Mouse (Mus musculus): ENCODE results near the gene Paf1. TPM values are rescaled to one million over a fixed set of nuclear protein-coding genes. Genes with fewer than 3 reads are reported as not detected.
A peak's percentile ranks its signal among the peaks of the same experiment; 100 is the strongest.

The Paf1 gene
- polyA plus RNA-seq, 1 experiment: 97.0 TPM

GRCm38 (mm10) chr7:28436271-28436904 lies 43.6 kb downstream of the Paf1 start:
- Histone ChIP-seq H3K4me1 (ENCODE audit: control insufficient read depth, insufficient read depth, low read length) (peaks cover 7% of the 10 kb centered on the region), H3K27me3 (ENCODE audit: control insufficient read depth, insufficient read depth, low read length) (no peaks in the 10 kb centered on the region), H3K27ac (ENCODE audit: control insufficient read depth, insufficient read depth, low read depth, low read length) (peak overlapping the region; percentile 84), H3K4me3 (ENCODE audit: control insufficient read depth, low read depth, low read length) (peak overlapping the region; percentile 96), H3K36me3 (ENCODE audit: control insufficient read depth, insufficient read depth, low read length) (no peaks in the 10 kb centered on the region)
- TF ChIP-seq CTCF (IDR thresholded peaks at IDR 0.05; ENCODE audit: control insufficient read depth, insufficient read depth, insufficient replicate concordance, low read depth, low read length) (peak; percentile 70; the same call in 1 of the 2 replicates), POLR2A (IDR thresholded peaks at IDR 0.05; ENCODE audit: control insufficient read depth, low read depth, low read length) (peak; percentile 64; the same call in 1 of the 2 replicates)

GRCm38 (mm10) chr7:28436932-28437570 lies 44.3 kb downstream of the Paf1 start, which contains the start of gene Gmfg:
Gene Gmfg, plus strand, starts transcription at chr7:28437447.
- peaks cover 7% of the 10 kb centered on the region for H3K4me1 ChIP-seq (ENCODE audit: control insufficient read depth, insufficient read depth, low read length)
- peak within 1 kb of the TSS; percentile 84 for H3K27ac ChIP-seq (ENCODE audit: control insufficient read depth, insufficient read depth, low read depth, low read length)
- no peaks in the 10 kb centered on the region for H3K36me3 ChIP-seq (ENCODE audit: control insufficient read depth, insufficient read depth, low read length)
- TF ChIP-seq CTCF (IDR thresholded peaks at IDR 0.05; ENCODE audit: control insufficient read depth, insufficient read depth, insufficient replicate concordance, low read depth, low read length) (peak; percentile 51; the same call in 1 of the 2 replicates), POLR2A (IDR thresholded peaks at IDR 0.05; ENCODE audit: control insufficient read depth, low read depth, low read length) (no peak)
- H3K4me3 ChIP-seq (ENCODE audit: control insufficient read depth, low read depth, low read length): peak within 1 kb of the TSS; percentile 96
- no peaks in the 10 kb centered on the region for H3K27me3 ChIP-seq (ENCODE audit: control insufficient read depth, insufficient read depth, low read length)

GRCm38 (mm10) chr7:28437964-28438363 lies 45.2 kb downstream of the Paf1 start:
- H3K27me3 ChIP-seq (ENCODE audit: control insufficient read depth, insufficient read depth, low read length): no peaks in the 10 kb centered on the region
- no peaks in the 10 kb centered on the region for H3K36me3 ChIP-seq (ENCODE audit: control insufficient read depth, insufficient read depth, low read length)
- peaks cover 7% of the 10 kb centered on the region for H3K4me1 ChIP-seq (ENCODE audit: control insufficient read depth, insufficient read depth, low read length)
- no peak for TF ChIP-seq CTCF (IDR thresholded peaks at IDR 0.05; ENCODE audit: control insufficient read depth, insufficient read depth, insufficient replicate concordance, low read depth, low read length)
- TF ChIP-seq POLR2A (IDR thresholded peaks at IDR 0.05; ENCODE audit: control insufficient read depth, low read depth, low read length): no peak
- H3K27ac ChIP-seq (ENCODE audit: control insufficient read depth, insufficient read depth, low read depth, low read length): no peak overlapping the region
- peak overlapping the region; percentile 96 for H3K4me3 ChIP-seq (ENCODE audit: control insufficient read depth, low read depth, low read length)

- no peak for TF ChIP-seq CTCF (IDR thresholded peaks at IDR 0.05; ENCODE audit: control insufficient read depth, insufficient read depth, insufficient replicate concordance, low read depth, low read length)
- no peak for TF ChIP-seq POLR2A (IDR thresholded peaks at IDR 0.05; ENCODE audit: control insufficient read depth, low read depth, low read length)
- Histone ChIP-seq H3K4me1 (ENCODE audit: control insufficient read depth, insufficient read depth, low read length) (peaks cover 7% of the 10 kb centered on the region), H3K27me3 (ENCODE audit: control insufficient read depth, insufficient read depth, low read length) (no peaks in the 10 kb centered on the region), H3K4me3 (ENCODE audit: control insufficient read depth, low read depth, low read length) (no peak overlapping the region), H3K27ac (ENCODE audit: control insufficient read depth, insufficient read depth, low read depth, low read length) (no peak overlapping the region), H3K36me3 (ENCODE audit: control insufficient read depth, insufficient read depth, low read length) (no peaks in the 10 kb centered on the region)
Measured at GRCm38 (mm10) chr7:28438771-28439170, 46.0 kb downstream of the Paf1 start.

GRCm38 (mm10) chr7:28440739-28441138 lies 48.0 kb downstream of the Paf1 start:
- TF ChIP-seq POLR2A (IDR thresholded peaks at IDR 0.05; ENCODE audit: control insufficient read depth, low read depth, low read length): no peak
- TF ChIP-seq CTCF (IDR thresholded peaks at IDR 0.05; ENCODE audit: control insufficient read depth, insufficient read depth, insufficient replicate concordance, low read depth, low read length): no peak
- Histone ChIP-seq H3K36me3 (ENCODE audit: control insufficient read depth, insufficient read depth, low read length) (no peaks in the 10 kb centered on the region), H3K4me3 (ENCODE audit: control insufficient read depth, low read depth, low read length) (peak overlapping the region; percentile 10; the same call in 1 of the 2 replicates), H3K27me3 (ENCODE audit: control insufficient read depth, insufficient read depth, low read length) (no peaks in the 10 kb centered on the region), H3K4me1 (ENCODE audit: control insufficient read depth, insufficient read depth, low read length) (peaks cover 7% of the 10 kb centered on the region), H3K27ac (ENCODE audit: control insufficient read depth, insufficient read depth, low read depth, low read length) (peak overlapping the region; percentile 51)

- Histone ChIP-seq H3K27me3 (ENCODE audit: control insufficient read depth, insufficient read depth, low read length) (no peaks in the 10 kb centered on the region), H3K4me1 (ENCODE audit: control insufficient read depth, insufficient read depth, low read length) (peaks cover 9% of the 10 kb centered on the region), H3K4me3 (ENCODE audit: control insufficient read depth, low read depth, low read length) (no peak overlapping the region; the same call in 1 of the 2 replicates), H3K27ac (ENCODE audit: control insufficient read depth, insufficient read depth, low read depth, low read length) (no peak overlapping the region), H3K36me3 (ENCODE audit: control insufficient read depth, insufficient read depth, low read length) (no peaks in the 10 kb centered on the region)
- TF ChIP-seq CTCF (IDR thresholded peaks at IDR 0.05; ENCODE audit: control insufficient read depth, insufficient read depth, insufficient replicate concordance, low read depth, low read length) (no peak), POLR2A (IDR thresholded peaks at IDR 0.05; ENCODE audit: control insufficient read depth, low read depth, low read length) (no peak)
Measured at GRCm38 (mm10) chr7:28441776-28442485, 49.2 kb downstream of the Paf1 start.

GRCm38 (mm10) chr7:28442688-28443087 lies 49.9 kb downstream of the Paf1 start:
- Histone ChIP-seq H3K4me1 (ENCODE audit: control insufficient read depth, insufficient read depth, low read length) (peaks cover 12% of the 10 kb centered on the region), H3K27me3 (ENCODE audit: control insufficient read depth, insufficient read depth, low read length) (no peaks in the 10 kb centered on the region), H3K4me3 (ENCODE audit: control insufficient read depth, low read depth, low read length) (no peak overlapping the region), H3K36me3 (ENCODE audit: control insufficient read depth, insufficient read depth, low read length) (no peaks in the 10 kb centered on the region), H3K27ac (ENCODE audit: control insufficient read depth, insufficient read depth, low read depth, low read length) (no peak overlapping the region)
- TF ChIP-seq CTCF (IDR thresholded peaks at IDR 0.05; ENCODE audit: control insufficient read depth, insufficient read depth, insufficient replicate concordance, low read depth, low read length) (no peak), POLR2A (IDR thresholded peaks at IDR 0.05; ENCODE audit: control insufficient read depth, low read depth, low read length) (no peak)
